Mouse (Mus musculus): ENCODE measurements around the gene Cnbp. TPM values are rescaled to one million over a fixed set of nuclear protein-coding genes. Genes with fewer than 3 reads are reported as not detected.
A peak's percentile ranks its signal among the peaks of the same experiment; 100 is the strongest.

Cnbp gene
- total RNA-seq, 2 experiments from 2014 or later: 475 to 511 TPM

DNA sequence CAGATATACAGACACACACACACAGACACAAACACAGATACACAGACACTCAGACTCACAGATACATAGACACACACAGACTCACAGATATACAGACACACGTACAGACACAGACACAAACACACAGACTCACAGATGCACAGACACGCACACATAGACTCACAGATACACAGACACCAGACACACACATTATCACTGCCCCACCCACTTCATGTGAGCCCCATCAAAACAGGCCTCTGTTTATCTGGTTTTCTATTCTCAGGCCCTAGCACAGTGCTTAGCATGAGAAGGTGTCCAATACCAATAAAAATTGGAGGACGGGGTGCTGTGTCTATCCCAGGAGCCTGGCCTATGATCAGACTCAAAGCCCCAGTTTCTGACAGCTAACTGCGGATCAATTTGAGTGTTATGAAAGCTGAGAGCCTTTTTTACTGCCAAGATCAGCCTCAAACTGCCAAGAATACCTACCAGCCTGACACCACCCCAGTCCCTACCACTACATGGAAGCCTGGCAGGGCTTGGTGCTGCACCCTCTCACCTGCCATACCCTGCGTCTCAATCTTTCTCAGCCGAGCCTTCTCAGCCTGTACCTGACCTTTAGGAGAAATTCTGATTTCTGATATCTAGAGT is 54.5 kb downstream of the Cnbp start:
- DNase-seq: no peak
- TF ChIP-seq CTCF (IDR thresholded peaks at IDR 0.05): no peak
- Histone ChIP-seq H3K27ac (0 out of 2 replicates have a peak overlapping the region, but pooled peaks have one; percentile 20), H3K4me3 (no peak overlapping the region)
- intact Hi-C loops (cut with DNase I): no loop called here

DNA sequence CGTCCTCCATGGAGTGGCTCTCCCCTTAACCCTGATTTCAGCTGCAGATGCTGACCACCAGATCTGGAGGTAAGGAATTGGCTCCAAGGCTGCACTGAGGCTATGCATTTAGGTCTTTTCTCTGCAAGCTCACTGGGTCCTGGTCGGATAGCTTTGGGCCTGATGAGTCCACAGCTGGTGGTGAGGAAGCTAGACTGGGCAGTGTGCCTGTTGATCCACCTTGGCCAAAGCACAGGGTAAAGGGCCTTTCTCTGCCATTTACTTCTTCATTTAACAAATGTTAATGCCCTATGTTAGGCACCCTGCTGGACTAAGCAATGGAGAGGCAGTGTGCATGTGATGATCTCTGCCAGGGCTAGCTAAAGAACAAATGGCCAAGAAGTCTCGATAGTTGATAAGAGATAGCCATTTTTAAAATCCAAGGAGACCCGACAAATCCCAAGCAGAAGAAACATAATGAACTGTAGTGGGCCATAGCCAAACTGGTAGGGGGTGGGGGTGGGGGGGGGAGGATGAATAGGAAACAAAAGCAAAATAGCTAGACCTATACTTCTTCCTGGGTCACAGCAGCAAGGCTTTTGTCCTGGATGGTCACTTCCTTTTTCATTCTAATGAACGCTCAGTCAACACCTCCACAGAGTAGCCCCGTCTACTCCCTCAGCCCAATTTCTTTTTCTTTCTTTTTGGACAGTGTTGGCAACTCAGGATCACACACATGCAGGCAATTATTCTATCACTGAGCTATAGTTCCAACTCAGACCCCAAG is 55.3 kb downstream of the Cnbp start:
- DNase-seq: no peak
- intact Hi-C loops (cut with DNase I): no loop called here
- H3K27ac ChIP-seq: no peak overlapping the region
- TF ChIP-seq CTCF (IDR thresholded peaks at IDR 0.05): no peak
- H3K4me3 ChIP-seq: no peak overlapping the region

DNA sequence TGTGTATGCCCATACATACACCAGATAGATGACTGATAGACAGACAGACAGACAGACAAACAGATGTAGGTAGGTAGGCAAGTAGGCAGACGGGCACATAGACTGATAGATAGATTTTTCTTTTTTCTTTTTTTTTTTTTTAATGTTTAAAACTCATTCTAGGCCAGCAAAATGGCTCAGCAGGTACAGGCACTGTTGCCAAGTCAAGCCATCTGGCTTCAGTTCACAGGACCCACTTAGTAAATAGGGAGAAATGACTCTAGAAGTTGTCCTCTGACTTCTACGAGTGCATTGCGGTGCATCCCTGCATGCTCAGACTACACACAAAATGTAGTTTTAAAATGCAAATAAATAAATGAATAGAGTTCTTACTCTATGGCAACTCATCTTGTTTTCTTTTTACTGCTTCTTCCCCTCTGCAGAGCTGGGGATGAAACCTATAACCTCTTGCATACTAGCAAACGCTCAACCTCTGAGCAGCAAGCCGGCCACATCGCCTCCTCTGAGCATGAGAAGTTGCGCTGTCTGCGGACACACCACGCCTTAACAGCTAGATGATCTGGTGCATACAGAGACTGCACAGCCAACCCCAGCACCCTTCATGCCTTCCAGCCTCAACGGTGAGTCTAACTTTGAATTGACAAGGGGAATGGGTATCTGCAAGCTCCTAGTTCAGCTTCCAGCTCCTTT is 56.9 kb downstream of the Cnbp start:
- DNase-seq: no peak
- Histone ChIP-seq H3K4me3 (no peak overlapping the region), H3K27ac (no peak overlapping the region)
- intact Hi-C loops (cut with DNase I): no loop called here
- TF ChIP-seq CTCF (IDR thresholded peaks at IDR 0.05): no peak

Other genes with a start within 250 kb of the Cnbp start
- 1 to 10 TPM; 2.0 to 2.7 TPM for gene Aplf, start 178.9 kb downstream of the Cnbp start, total RNA-seq (2021)
- under 1 TPM; 0.70 to 0.82 TPM for gene Efcc1, start 120.2 kb downstream of the Cnbp start, total RNA-seq (2021)
- not detected for gene Gp9, start 73.0 kb downstream of the Cnbp start, total RNA-seq (2021)
- 1 to 10 TPM; 3.9 to 4.9 TPM for gene Rab43, start 38.9 kb downstream of the Cnbp start, total RNA-seq (2021)
- gene Gm45140, start 15.3 kb downstream of the Cnbp start, total RNA-seq (2021): 1 to 10 TPM in 1 of 2 experiments, under 1 TPM in 1; 0.45 to 1.7 TPM
- gene Isy1, start 12.3 kb downstream of the Cnbp start, total RNA-seq (2021): 10 to 100 TPM; 17.7 to 21.1 TPM
- 10 to 100 TPM; 29.2 to 34.4 TPM for gene Copg1, start 36.7 kb upstream of the Cnbp start, total RNA-seq (2021)
- 1 to 10 TPM; 5.9 to 6.4 TPM for gene Hmces, start 62.8 kb upstream of the Cnbp start, total RNA-seq (2021)
- 1 to 10 TPM in 1 of 2 experiments, under 1 TPM in 1; 0.99 to 1.6 TPM for gene H1fx, start 130.5 kb upstream of the Cnbp start, total RNA-seq (2021)
- 100 to 1,000 TPM; 320 to 401 TPM for gene Rab7, start 194.2 kb upstream of the Cnbp start, total RNA-seq (2021)
- 10 to 100 TPM; 75.9 to 83.2 TPM for gene Rpn1, start 233.4 kb upstream of the Cnbp start, total RNA-seq (2021)